Mouse (Mus musculus) myocyte (in vitro differentiated cells): ENCODE measurements at regions not wholly inside any gene's neighbourhood (a gene's known extent, or its start where the extent isn't known, plus 50 kb on each side); places are given as distances from the start of the nearest gene placed in this dataset.

Experiments
- E2F4 ChIP-seq: IDR thresholded peaks from one replicate; pipeline ENCODE4 v1.6.1; 2011; ENCODE audit warnings: mild to moderate bottlenecking, control low read depth, moderate library complexity; ENCODE audit not compliant: insufficient read depth
- MAX ChIP-seq: IDR thresholded peaks from one replicate; pipeline ENCODE4 v1.6.1; 2011; ENCODE audit warnings: low read depth, mild to moderate bottlenecking, control low read depth
- MYOG ChIP-seq, 3 experiments: IDR thresholded peaks; one replicate each; pipeline ENCODE4 v1.6.1; 2011; ENCODE audit warnings: control low read depth in 2 of 3, low read depth in 2 of 3, mild to moderate bottlenecking in 2 of 3; ENCODE audit not compliant: insufficient read length in 2 of 3, control insufficient read depth in 1 of 3, insufficient read depth in 1 of 3
- POLR2A ChIP-seq: IDR thresholded peaks from one replicate; pipeline ENCODE4 v1.6.1; 2011; ENCODE audit warnings: low read depth, mild to moderate bottlenecking, control low read depth, moderate library complexity; ENCODE audit not compliant: insufficient read length
- TCF12 ChIP-seq: IDR thresholded peaks from one replicate; pipeline ENCODE4 v1.6.1; 2011; ENCODE audit warnings: mild to moderate bottlenecking, control low read depth; ENCODE audit not compliant: poor library complexity, insufficient read depth, severe bottlenecking
- TCF3 ChIP-seq: IDR thresholded peaks from one replicate; pipeline ENCODE4 v1.6.1; 2011; ENCODE audit warnings: low read depth, control low read depth; ENCODE audit not compliant: insufficient read length
- USF1 ChIP-seq: IDR thresholded peaks from one replicate; pipeline ENCODE4 v1.6.1; 2011; ENCODE audit warnings: low read depth, mild to moderate bottlenecking, control low read depth, moderate library complexity

GRCm38 (mm10) chr17:87849421-87849820 lies 51.6 kb upstream of the Kcnk12 start:
- no peak for TF ChIP-seq TCF12
- no peak for TF ChIP-seq USF1
- no peak for TF ChIP-seq POLR2A
- no peak for TF ChIP-seq E2F4
- no peak for TF ChIP-seq TCF3
- no peak for TF ChIP-seq MAX
- no peak for TF ChIP-seq MYOG (IDR thresholded peaks at IDR 0.05; ENCODE audit: control insufficient read depth in 1 of 3, insufficient read depth in 1 of 3, insufficient read length in 2 of 3, low read depth in 2 of 3)
